Mouse (Mus musculus): ENCODE results near the gene Adarb1. TPM values are rescaled to one million over a fixed set of nuclear protein-coding genes. Genes with fewer than 3 reads are reported as not detected.
A peak's percentile ranks its signal among the peaks of the same experiment; 100 is the strongest.

The Adarb1 gene
- 10 to 100 TPM; 16.7 to 19.7 TPM for total RNA-seq (2021)

DNA sequence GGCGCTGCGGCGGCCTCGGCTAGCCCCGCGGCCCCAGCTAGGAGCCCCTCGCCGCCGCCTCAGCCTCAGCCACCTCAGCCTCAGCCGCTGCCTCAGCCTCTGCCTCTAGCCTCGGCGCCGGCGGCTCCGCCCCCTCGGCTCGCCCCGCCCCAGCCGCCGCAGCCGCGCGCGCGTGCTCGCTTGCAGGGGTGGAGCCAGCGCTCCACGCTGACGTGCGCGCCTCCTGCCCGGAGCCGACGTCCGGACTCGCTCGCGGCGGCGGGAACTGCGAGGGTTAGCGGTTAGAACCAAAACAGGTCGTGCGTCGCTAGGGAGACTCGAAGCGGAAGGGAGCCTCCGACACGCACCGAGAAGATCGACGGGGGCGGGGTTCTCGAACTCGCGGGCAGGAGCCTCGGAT, at the start of gene Adarb1:
TSS of gene Adarb1 (minus strand) at position 133 of the 400 bp plus-strand sequence.
- intact Hi-C loops (cut with DNase I), result loop anchor here (2.0 to 5.0 kb wide), 2 partner anchors 56 to 91 kb away; no protein-coding TSS in a partner anchor
- DNase-seq (ENCODE audit: low spot score), result peak; percentile 90

DNA sequence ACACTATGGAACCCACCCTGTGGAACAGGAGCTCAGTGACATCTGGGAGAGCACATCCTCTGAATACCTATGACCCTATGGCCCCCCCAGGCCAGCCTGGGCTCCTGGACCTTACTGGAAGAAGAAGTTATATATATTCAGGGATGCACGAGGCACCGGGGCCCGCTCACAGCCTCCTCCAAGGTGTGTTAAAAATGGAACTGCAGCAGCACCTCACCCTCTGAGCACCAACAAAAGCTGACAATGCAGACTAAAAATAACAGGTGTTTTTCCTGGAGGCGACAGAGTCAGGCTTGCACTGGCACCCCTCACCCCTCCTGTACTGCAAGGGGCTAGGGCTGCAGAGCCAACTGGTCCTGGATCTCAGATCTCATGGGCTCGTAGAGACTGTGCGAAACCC, 49.3 kb upstream of the Adarb1 start:
- intact Hi-C loops (cut with DNase I), result no loop called here
- DNase-seq (ENCODE audit: low spot score), result no peak

DNA sequence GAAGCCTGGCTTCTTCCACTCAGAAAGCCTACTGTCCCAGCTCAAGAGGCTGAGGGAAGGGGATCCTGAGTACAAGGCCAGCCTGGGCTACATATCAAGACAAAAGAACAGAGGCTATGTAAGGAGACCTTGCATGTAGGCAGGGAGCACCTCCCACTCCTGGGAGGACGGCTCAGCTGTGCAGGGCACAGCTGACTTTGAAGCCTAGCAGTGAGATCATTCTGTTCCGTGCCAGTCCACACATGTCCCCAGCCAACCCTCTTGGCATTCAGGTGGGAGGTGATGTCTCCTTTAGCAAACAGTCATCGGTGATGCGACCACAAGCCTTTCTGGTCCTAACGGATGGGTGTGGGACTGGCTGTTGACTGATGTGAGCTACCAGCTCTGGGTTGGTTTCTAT, 47.8 kb upstream of the Adarb1 start:
- intact Hi-C loops (cut with DNase I), result no loop called here
- DNase-seq (ENCODE audit: low spot score), result no peak

DNA sequence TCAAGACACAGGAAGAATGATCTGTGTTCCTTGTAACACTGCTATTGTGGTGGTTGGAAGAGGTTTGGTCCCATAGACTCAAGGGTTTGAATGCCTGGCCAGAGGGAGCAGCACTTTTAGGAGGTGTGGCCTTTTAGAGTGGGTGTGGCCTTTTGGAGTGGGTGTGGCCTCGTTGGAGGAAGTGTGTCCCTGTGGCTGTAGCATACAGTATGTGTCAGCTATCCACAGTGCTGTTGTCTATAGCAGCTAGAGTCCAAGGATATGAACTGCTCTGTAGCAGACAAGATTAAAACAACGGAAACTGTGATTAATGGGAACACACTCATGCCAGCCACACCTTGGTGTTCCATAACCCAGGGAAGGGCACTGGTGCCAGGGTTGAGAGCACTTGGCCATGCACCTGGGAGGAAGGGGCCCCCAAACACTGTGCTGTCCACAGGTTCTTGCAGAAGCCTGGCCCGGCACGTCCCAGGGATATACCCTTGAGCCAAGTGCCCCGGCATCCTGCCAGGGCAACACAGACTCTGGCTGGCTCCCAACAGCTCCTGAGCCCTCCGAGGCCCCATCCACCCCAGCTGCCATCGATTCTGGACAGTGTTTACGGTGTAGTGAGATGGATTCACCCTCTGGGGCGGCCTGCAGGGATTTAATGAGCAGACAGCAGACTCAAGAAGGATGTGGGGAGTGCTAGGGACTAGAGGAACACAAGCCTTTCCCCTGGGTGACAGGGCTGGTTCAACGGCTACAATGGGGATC, 46.3 kb upstream of the Adarb1 start:
- intact Hi-C loops (cut with DNase I), result no loop called here
- DNase-seq (ENCODE audit: low spot score), result no peak

DNA sequence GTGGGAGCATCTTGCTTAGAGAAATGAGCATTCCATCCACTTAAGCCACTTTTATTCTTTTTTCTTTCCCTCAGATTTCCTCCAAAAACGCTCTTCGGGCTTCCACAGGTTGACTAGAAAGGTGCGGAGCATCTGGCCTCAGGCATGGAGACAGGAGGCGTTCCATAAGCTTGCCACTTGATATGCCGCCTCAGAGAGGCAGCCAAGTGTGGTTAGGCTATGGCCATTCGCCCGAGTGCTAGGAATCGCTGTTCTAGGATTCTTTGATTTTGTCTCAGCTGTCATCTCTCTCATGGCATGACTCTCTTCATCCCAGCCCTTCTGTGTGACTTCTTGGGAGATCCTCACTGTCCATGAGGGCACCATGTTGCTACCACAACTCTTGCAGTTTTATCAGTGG, 43.1 kb upstream of the Adarb1 start:
- no peak for DNase-seq (ENCODE audit: low spot score)
- intact Hi-C loops (cut with DNase I), result no loop called here

DNA sequence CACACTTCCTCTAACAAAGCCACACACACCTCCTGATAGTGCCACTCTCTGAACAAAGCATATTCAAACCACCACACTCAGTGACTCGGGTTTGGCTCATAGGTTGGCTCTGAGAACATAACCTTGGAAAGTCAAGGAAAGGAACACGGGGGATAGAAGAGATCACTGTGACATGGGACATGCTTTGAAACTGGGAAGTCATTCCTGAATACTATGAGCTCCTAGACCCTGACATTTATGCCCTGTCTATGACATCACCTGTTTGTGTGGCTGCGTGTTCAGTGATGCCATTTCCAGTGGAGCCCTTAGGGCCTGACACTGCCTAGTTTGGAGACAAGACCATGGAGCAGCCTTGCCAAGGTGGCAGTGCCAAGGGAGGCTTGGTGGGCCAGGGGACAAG, 39.6 kb upstream of the Adarb1 start:
- intact Hi-C loops (cut with DNase I), result no loop called here
- DNase-seq (ENCODE audit: low spot score), result no peak

DNA sequence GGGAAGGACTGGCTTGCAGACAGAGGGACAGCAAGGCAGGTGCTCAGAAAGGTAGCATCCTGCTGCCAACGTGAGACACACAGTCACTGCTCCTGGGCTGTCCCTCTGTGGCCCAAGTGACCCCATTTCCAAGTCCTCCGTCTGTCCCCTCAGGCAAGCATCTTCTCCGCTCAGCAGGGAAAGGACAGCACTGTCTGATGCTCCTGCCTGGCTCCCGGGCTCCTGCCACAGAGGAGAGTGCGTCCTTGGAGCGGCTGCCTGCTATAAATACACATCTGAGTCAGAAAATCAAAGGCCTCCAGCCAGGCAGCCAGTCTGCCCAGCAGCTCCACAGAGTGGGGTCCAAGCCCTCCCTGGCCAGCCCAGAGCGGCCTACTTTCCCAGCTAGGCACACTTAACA, 38.4 kb upstream of the Adarb1 start:
- DNase-seq (ENCODE audit: low spot score), result peak; percentile 33
- intact Hi-C loops (cut with DNase I), result no loop called here

DNA sequence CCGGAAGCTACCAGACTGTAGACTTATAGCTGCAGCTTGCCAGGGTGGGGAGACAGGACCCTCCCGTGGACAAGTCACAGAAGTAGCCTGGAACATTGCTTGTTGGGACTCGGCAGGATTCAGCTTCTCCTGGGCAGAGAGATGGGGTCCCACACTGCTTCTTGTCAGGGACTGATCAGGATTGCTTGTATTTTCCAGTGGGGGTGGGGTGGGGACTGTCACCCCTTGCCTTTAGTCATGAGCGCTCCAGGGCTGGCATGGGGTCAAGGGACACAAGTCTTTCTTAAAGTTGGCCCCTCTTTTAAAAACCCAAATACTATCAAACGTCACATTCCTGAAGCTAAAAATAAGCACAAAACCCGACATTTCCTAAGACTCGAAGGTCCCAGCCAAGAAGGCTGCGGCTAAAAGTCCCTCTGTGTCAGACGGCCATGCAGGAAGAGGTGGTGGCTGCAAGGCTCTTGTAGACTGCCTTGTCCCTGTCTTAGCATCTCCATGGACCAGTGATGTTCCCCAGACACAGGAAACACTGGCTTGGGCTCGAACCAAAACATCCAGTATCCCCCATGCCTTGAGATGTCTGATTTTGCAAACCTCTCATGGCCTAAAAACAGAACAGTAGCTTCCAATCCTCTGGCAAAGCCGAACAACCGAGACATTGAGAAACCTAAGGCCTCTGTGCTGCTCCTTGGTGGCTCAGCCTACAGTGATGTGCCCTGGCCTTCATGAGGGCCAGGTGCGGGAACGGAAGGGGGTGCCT, 37.4 kb upstream of the Adarb1 start:
- no peak for DNase-seq (ENCODE audit: low spot score)
- intact Hi-C loops (cut with DNase I), result no loop called here

DNA sequence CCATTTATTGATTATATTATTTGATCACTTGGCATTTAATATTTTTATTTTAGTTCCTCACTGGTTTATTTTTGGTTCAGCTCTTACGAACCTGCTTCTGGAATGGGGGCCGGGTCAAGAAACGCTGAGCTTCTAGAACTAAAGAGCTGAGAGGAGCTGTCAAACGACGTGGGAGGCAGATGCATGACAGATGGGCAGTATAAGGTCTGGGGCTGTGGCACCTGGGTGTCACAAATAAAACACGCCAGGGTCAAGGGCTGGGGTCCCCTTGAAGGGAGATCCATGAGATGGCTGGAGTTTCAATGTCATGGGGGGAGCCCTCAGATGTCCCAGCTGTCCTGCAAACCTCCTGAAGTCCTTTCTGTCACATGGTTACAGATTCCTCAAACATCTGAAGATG, 36.7 kb upstream of the Adarb1 start:
- intact Hi-C loops (cut with DNase I), result no loop called here
- DNase-seq (ENCODE audit: low spot score), result no peak

DNA sequence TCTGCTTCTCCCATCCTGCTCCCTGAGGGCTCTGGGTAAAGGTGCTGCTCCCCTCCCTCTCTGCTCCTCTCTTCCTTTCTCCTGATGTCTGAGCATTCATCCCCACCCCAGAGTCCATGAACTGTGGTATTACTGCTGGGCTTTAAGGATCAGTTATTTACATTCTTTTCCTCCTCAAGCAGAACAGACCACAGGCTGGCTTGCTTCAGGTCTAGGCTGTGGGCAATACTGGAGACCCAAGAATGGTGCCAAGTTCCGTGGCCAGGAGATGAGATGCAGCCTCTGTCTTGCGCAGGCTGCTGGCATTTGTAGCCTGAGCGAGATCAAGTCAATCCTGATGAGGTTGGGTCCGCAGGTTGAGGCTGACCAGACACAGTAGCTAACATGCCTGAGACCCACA, 33.8 kb upstream of the Adarb1 start:
- intact Hi-C loops (cut with DNase I), result no loop called here
- no peak for DNase-seq (ENCODE audit: low spot score)

DNA sequence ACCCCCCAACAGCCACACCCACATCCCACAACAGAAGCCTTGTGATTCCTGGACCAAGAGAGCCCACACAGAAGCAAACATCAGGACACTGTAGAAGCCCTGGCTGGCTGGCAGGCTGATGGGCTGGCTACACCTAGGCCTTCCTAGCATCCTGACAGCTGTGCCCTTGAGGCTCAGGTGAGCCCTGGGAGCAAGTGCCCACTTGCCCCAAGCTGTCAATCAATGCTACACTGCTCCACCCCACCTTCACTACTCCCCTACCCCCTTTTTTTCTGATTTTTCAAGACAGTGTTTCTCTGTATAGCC, 32.0 kb upstream of the Adarb1 start:
- DNase-seq (ENCODE audit: low spot score), result no peak
- intact Hi-C loops (cut with DNase I), result no loop called here

DNA sequence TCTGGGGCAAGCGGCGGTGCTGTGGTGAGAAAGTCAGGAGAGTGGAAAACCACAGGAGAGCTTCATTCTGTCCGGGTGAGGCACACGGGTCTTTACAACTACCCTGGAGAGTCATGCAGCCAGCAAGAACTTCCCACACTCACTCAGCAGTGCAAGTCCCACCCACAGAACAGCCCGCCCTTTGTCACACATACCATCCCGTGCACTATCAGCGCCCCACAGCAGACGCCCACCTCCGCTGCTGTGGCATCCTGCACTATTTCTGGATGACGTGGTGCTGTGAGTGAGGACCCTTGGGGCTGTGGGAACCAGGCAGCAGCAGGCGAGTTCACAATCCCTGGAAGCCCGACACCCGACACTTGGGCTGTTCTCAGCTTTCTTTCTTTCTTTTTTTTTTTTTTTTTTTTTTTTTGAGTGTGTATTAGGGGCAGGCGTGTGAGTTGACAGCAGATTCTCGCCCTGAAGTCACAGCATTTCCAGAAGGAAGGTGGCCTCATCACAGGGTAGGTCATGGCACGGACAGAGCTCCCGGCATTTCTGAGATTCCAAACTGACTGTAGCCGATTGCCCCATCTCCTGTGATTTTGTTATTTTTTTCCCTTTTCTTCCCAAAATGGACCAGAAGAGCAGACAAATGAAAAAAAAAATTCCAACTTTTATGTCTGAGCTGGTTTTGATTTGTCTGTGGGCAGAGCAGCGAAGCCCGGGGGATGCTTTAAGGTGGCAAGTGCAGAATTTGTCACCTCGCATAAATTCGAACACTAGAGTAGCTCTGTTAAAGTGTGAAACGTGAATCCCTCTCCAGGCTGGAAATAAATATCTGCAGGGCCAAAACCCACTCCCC, 31.5 kb upstream of the Adarb1 start:
- no peak for DNase-seq (ENCODE audit: low spot score)
- intact Hi-C loops (cut with DNase I), result no loop called here

DNA sequence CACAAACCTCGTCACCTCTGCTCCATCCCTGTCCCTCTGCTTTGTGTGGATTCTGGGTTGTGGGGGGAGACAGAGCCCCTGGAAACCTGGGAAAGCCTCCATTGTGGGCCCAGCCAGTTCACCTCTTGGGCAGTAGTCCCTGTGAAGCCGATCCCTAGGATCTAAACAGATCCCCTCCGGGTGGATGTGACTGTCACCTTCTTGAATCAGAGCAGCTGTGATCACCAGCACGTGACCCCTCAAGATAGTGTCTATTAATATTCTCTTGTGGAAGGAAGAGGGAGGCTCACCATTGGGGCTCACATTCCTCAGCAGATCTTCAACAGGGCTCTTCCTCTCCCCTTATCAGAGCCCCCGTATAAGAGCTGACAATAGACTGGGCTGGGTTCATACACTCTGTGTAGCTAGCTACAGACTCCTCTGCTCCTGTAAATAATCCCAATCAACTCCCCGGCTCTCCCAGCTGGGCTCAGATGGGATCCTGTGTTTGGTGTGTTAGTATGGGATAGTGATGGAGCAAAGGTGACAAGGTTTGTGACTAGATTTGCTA, 30.7 kb upstream of the Adarb1 start:
- intact Hi-C loops (cut with DNase I), result no loop called here

DNA sequence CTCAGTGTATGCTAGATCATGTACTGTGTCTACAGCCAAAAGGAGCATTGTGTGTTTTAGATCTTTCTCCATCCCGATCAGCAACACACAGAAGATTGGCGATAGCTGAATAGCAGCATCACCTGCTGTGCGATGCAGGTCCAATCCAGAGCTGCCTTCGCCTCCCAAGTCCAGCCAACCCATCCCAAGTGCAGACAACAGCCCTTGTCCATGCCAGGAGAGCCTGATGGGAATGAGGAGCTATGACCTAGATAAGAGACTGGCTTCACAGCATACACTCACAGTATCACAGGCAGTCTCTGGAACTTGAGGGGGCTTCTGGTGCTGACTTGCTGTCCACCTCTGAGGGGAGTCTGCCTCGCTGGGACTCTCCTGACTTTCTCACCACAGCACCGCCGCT, 30.1 kb upstream of the Adarb1 start:
- no peak for DNase-seq (ENCODE audit: low spot score)
- intact Hi-C loops (cut with DNase I), result no loop called here

More for the DNA sequence above, 30.7 kb upstream of the Adarb1 start:
- no peak for DNase-seq (ENCODE audit: low spot score)

DNA sequence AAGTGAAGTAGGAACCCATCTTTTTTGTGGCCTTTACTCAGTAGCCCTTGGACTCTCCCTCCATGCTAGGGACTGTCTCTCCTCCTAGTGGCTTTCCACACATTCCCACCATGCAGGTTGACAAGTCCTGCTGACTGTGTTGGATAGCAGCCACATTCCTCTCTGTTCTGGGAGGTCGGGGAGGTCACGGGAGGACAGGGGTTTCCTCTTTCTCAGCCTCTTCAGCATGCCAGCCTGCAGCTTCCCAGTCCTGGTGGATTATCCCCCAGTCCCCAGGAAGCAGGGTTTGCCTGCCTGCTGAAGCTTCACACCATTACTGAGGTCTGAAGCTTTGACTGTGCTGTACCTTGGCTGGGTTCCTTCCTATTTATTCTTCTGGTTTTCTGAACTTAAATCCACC, 29.7 kb upstream of the Adarb1 start:
- no peak for DNase-seq (ENCODE audit: low spot score)
- intact Hi-C loops (cut with DNase I), result no loop called here

DNA sequence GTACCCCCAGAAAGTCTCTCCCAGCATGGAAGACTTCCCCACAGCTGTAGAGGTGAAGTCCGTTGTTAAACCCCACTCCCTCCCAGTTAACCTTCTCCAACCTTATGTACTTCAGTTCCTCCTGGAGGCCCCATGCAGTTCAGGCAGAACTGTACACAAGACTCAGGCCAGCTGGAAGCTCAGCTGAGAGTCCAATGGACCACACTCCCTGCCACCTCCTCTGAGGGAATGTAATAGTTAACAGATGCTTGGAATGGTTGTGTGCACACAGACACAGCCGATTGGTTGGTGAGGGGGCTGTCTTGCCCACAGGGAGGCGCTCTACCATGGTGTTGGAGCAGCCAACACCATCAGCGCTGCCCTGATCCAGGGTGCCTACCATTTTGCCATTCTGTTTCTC, 24.2 kb upstream of the Adarb1 start:
- DNase-seq (ENCODE audit: low spot score), result no peak
- intact Hi-C loops (cut with DNase I), result no loop called here

DNA sequence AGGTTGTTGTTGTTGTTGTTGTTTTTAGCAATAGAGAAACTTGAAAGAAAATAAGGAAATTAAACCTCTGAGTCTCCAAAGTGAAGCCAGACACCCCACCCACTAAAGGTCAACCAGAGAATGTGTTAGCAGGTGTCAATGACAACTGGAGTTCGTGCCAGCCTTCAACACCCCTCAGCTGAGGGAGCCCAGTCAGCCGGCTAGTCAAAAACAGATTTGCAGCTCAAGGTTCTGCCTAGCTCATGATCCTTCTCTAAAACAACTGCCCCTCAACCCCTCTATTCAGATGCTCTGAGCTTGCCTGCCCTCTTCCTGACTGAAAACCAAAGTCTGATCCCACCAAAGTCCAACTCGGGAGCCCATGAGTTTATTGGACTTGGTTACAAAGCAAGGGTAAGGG, 23.7 kb upstream of the Adarb1 start:
- intact Hi-C loops (cut with DNase I), result no loop called here
- DNase-seq (ENCODE audit: low spot score), result no peak

DNA sequence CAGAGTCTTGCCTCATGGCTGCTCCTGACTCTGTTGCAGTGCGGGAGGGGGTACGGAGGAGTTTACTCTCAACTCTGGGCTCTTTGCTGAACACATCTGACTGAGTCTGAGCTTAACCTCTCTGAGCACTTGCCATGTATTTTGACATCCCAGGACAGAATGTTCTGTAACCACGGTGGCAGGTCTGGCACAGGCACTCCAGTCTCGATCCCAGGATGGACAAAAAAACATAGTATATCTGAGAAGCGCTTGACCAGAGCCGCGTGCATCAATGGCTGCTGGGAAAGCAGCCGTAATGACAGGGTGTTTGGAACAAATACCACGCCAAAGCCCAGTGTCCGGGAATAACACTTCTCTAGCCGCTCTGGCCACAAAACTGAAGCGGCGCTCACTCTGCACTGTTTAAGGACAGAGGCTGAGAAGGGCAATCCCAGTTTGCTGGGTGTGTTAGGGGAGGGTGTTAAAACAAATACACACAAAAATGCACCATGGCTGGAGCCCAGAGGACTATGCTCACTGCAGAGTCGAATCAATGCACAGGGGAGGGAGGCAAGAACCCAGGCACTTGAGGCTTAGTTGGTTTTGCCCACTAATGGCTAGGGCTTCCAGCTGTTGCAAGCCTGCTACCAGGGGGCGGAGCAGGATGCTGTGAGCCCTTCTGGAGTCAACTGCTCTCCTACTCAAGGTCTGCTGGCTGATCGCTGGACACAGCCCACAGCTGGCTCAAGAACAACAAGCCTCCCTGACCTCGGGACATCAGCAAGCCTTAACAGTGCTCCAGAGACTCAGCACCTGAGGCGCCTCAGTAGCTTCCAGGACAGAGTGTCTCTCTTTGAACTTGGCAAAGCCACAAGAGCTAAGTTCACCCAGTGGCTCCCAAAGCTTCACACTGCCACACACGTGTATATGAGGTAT, 23.0 kb upstream of the Adarb1 start:
- peak; percentile 67 for DNase-seq (ENCODE audit: low spot score)

DNA sequence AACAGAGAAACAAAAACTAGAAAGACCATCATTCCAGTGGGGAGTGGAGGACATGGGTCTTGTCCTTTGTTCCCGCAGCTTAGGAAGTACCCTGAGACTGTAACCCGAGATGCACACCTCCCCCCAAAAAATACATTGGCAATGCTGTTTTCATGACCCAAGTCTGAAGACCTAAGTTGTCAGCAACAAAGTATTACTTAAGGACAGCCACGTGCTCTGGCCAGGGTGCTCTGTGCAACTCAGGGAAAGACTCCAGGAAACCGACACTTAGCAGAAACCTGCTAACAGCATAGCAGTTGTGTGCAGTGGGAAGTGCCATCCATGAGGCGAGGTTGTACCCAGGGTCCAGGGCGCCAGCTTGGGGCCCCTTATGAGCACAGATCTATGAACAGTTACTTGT, 22.2 kb upstream of the Adarb1 start:
- DNase-seq (ENCODE audit: low spot score), result no peak
- intact Hi-C loops (cut with DNase I), result no loop called here

More for the DNA sequence above, 23.0 kb upstream of the Adarb1 start:
- intact Hi-C loops (cut with DNase I), result no loop called here

Data from heart, postnatal 25 days (tissue).